Mouse (Mus musculus) midbrain, embryonic 11.5 days (tissue): ENCODE results near the gene Ubl7. TPM values are rescaled to one million over a fixed set of nuclear protein-coding genes. Genes with fewer than 3 reads are reported as not detected.
"Not testable (repeated sequence)": the region's sequence is repeated elsewhere in the genome, so short reads cannot be mapped to it uniquely, and the experiment has no call there.

Experiments
- ATAC-seq: fragments of 200-750 bp; cut with Nextera tagmentation; 2 replicates; pipeline ENCODE4 v1.8.0; 2017; ENCODE audit warnings: moderate TSS enrichment, moderate library complexity; ENCODE audit not compliant: low FRiP score
- DNase-seq: peaks from one replicate; pipeline ENCODE4 v3.0.0; 2015; ENCODE audit warnings: low spot score; ENCODE audit errors: missing footprints
- H3K27ac ChIP-seq: fragments of 300-500 bp; sonication (generic); 2 replicates; pipeline ENCODE4 v1.5.1; 2014; ENCODE audit warnings: low read depth, low read length
- H3K27me3 ChIP-seq: fragments of 300-500 bp; sonication (generic); 2 replicates; pipeline ENCODE4 v1.6.1; 2014; ENCODE audit warnings: mild to moderate bottlenecking, low read length, moderate library complexity, mixed read lengths; ENCODE audit not compliant: control insufficient read depth, insufficient read depth
- H3K36me3 ChIP-seq: fragments of 300-500 bp; sonication (generic); 2 replicates; pipeline ENCODE4 v1.6.1; 2014; ENCODE audit warnings: mild to moderate bottlenecking, low read length, moderate library complexity, mixed read lengths; ENCODE audit not compliant: control insufficient read depth, insufficient read depth
- H3K4me1 ChIP-seq: fragments of 300-500 bp; sonication (generic); 2 replicates; pipeline ENCODE4 v1.6.1; 2014; ENCODE audit warnings: low read length; ENCODE audit not compliant: control insufficient read depth, insufficient read depth
- H3K4me2 ChIP-seq: fragments of 300-500 bp; sonication (generic); 2 replicates; pipeline ENCODE4 v1.6.1; 2014; ENCODE audit warnings: mild to moderate bottlenecking, moderate library complexity
- H3K4me3 ChIP-seq: fragments of 300-500 bp; sonication (generic); 2 replicates; pipeline ENCODE4 v1.5.1; 2014; ENCODE audit warnings: low read depth, low read length
- H3K9ac ChIP-seq: fragments of 300-500 bp; sonication (generic); 2 replicates; pipeline ENCODE4 v1.6.1; 2014; ENCODE audit warnings: low read length
- H3K9me3 ChIP-seq: fragments of 300-500 bp; sonication (generic); 2 replicates; pipeline ENCODE4 v1.6.1; 2016; ENCODE audit warnings: low read length; ENCODE audit not compliant: control insufficient read depth
- WGBS: fragments of 180-500 bp; shearing (Covaris S2); extraction: QIAGEN DNeasy Blood & Tissue Kit; methylation state at CpG from one replicate; pipeline ENCODE4 v1.1.7; 2014; 5-methylcytosine and 5-hydroxymethylcytosine counted together
- polyA plus RNA-seq: library from polyadenylated mRNA; unstranded; fragments of >200 nt; fragmentation: Nextera tagmentation; extraction: Ambion mirVana; gene quantifications from 2 replicates; pipeline ENCODE4 v1.2.1, GENCODE M21; 2014

Ubl7 gene
- polyA plus RNA-seq, 1 experiment from 2014 or later = 111 TPM

- ATAC-seq = no peak
- DNase-seq = no peak
- Histone ChIP-seq H3K9ac (no peak overlapping the region), H3K36me3 (no peaks in the 10 kb centered on the region), H3K4me1 (no peaks in the 10 kb centered on the region), H3K27me3 (no peaks in the 10 kb centered on the region), H3K9me3 (no peaks in the 10 kb centered on the region), H3K27ac (no peak overlapping the region), H3K4me2 (no peak overlapping the region), H3K4me3 (no peak overlapping the region)
- WGBS = 75% methylated on average over 3 of the region's 3 CpGs
Measured at GRCm38 (mm10) chr9:57874994-57875393, 35.8 kb upstream of the Ubl7 start.

GRCm38 (mm10) chr9:57879213-57879612 lies 31.6 kb upstream of the Ubl7 start:
- H3K4me3 ChIP-seq = no peak overlapping the region
- 72% methylated on average over 3 of the region's 3 CpGs for WGBS
- no peak for DNase-seq

GRCm38 (mm10) chr9:57880278-57880677 lies 30.5 kb upstream of the Ubl7 start:
- H3K27me3 ChIP-seq = no peaks in the 10 kb centered on the region
- ATAC-seq (no peak), DNase-seq (no peak)
- 26% methylated on average over 4 of the region's 4 CpGs for WGBS
- H3K36me3 ChIP-seq = no peaks in the 10 kb centered on the region
- H3K4me2 ChIP-seq = no peak overlapping the region
- H3K4me3 ChIP-seq = no peak overlapping the region
- H3K9ac ChIP-seq = no peak overlapping the region
- H3K9me3 ChIP-seq = no peaks in the 10 kb centered on the region
- H3K4me1 ChIP-seq = no peaks in the 10 kb centered on the region
- no peak overlapping the region for H3K27ac ChIP-seq

More at GRCm38 (mm10) chr9:57879213-57879612, 31.6 kb upstream of the Ubl7 start:
- H3K27ac ChIP-seq = no peak overlapping the region
- H3K4me1 ChIP-seq = no peaks in the 10 kb centered on the region
- no peak for ATAC-seq
- H3K27me3 ChIP-seq = no peaks in the 10 kb centered on the region
- no peaks in the 10 kb centered on the region for H3K36me3 ChIP-seq
- no peak overlapping the region for H3K4me2 ChIP-seq
- no peak overlapping the region for H3K9ac ChIP-seq
- H3K9me3 ChIP-seq = no peaks in the 10 kb centered on the region

GRCm38 (mm10) chr9:57881781-57882180 lies 29.0 kb upstream of the Ubl7 start:
- H3K36me3 ChIP-seq = not testable (repeated sequence)

GRCm38 (mm10) chr9:57883413-57883812 lies 27.4 kb upstream of the Ubl7 start:
- DNase-seq (no peak), ATAC-seq (no peak)
- Histone ChIP-seq H3K27me3 (no peaks in the 10 kb centered on the region), H3K4me1 (no peaks in the 10 kb centered on the region), H3K9ac (no peak overlapping the region), H3K9me3 (no peaks in the 10 kb centered on the region), H3K27ac (no peak overlapping the region), H3K36me3 (no peaks in the 10 kb centered on the region), H3K4me2 (no peak overlapping the region), H3K4me3 (no peak overlapping the region)
- 76% methylated on average over 1 of the region's 1 CpGs for WGBS

More at GRCm38 (mm10) chr9:57881781-57882180, 29.0 kb upstream of the Ubl7 start:
- H3K27me3 ChIP-seq, H3K9ac ChIP-seq, DNase-seq, H3K4me3 ChIP-seq, H3K4me1 ChIP-seq, H3K27ac ChIP-seq, ATAC-seq, H3K9me3 ChIP-seq, H3K4me2 ChIP-seq: not testable (repeated sequence)
- WGBS = 82% methylated on average over 2 of the region's 2 CpGs

- Histone ChIP-seq H3K27ac (no peak overlapping the region), H3K4me3 (no peak overlapping the region), H3K9ac (no peak overlapping the region), H3K9me3 (no peaks in the 10 kb centered on the region), H3K4me1 (no peaks in the 10 kb centered on the region), H3K27me3 (no peaks in the 10 kb centered on the region), H3K4me2 (no peak overlapping the region), H3K36me3 (no peaks in the 10 kb centered on the region)
- 85% methylated on average over 6 of the region's 6 CpGs for WGBS
- DNase-seq (no peak), ATAC-seq (no peak)
Measured at GRCm38 (mm10) chr9:57888119-57888518, 22.7 kb upstream of the Ubl7 start.

GRCm38 (mm10) chr9:57900478-57900877 lies 10.3 kb upstream of the Ubl7 start:
- Histone ChIP-seq H3K36me3 (no peaks in the 10 kb centered on the region), H3K27ac (no peak overlapping the region), H3K4me2 (no peak overlapping the region), H3K4me1 (peaks cover 5% of the 10 kb centered on the region), H3K9ac (no peak overlapping the region; the same call in 1 of the 2 replicates), H3K9me3 (no peaks in the 10 kb centered on the region), H3K27me3 (no peaks in the 10 kb centered on the region), H3K4me3 (no peak overlapping the region)
- no peak for DNase-seq
- no peak for ATAC-seq
- WGBS = 62% methylated on average over 10 of the region's 10 CpGs

- H3K9me3 ChIP-seq = no peaks in the 10 kb centered on the region
- no peaks in the 10 kb centered on the region for H3K36me3 ChIP-seq
- no peak overlapping the region for H3K4me3 ChIP-seq
- H3K27ac ChIP-seq = peak overlapping the region; percentile 58; the same call in 1 of the 2 replicates
- H3K27me3 ChIP-seq = no peaks in the 10 kb centered on the region
- H3K9ac ChIP-seq = peak overlapping the region; percentile 31; the same call in 1 of the 2 replicates
- WGBS = 31% methylated on average over 9 of the region's 9 CpGs
- peaks cover 5% of the 10 kb centered on the region for H3K4me1 ChIP-seq
- H3K4me2 ChIP-seq = peak overlapping the region; percentile 15; the same call in 1 of the 2 replicates
- DNase-seq (peak; percentile 90), ATAC-seq (no peak)
Measured at GRCm38 (mm10) chr9:57901197-57901596, 9.6 kb upstream of the Ubl7 start.

GRCm38 (mm10) chr9:57901601-57902000 lies 9.2 kb upstream of the Ubl7 start:
- H3K36me3 ChIP-seq = no peaks in the 10 kb centered on the region
- peak overlapping the region; percentile 58; the same call in 1 of the 2 replicates for H3K27ac ChIP-seq
- H3K27me3 ChIP-seq = no peaks in the 10 kb centered on the region
- H3K4me2 ChIP-seq = peak overlapping the region; percentile 15; the same call in 1 of the 2 replicates
- no peak overlapping the region for H3K4me3 ChIP-seq
- H3K9ac ChIP-seq = peak overlapping the region; percentile 31; the same call in 1 of the 2 replicates
- WGBS = 38% methylated on average over 3 of the region's 3 CpGs
- ATAC-seq = no peak
- DNase-seq = no peak
- H3K4me1 ChIP-seq = peaks cover 5% of the 10 kb centered on the region
- H3K9me3 ChIP-seq = no peaks in the 10 kb centered on the region
